Mouse (Mus musculus) kidney, adult 2 months (tissue): ENCODE data around the gene Mtg1. TPM values are rescaled to one million over a fixed set of nuclear protein-coding genes. Genes with fewer than 3 reads are reported as not detected.
"Not testable (repeated sequence)": the region's sequence is repeated elsewhere in the genome, so short reads cannot be mapped to it uniquely, and the experiment has no call there.

Experiments
- DNase-seq: peaks from one replicate; pipeline ENCODE4 v3.0.0; 2021
- H3K27ac ChIP-seq: fragments of 200-500 bp; 2 replicates; pipeline ENCODE4 v1.5.1; 2012; ENCODE audit warnings: low read depth, low read length, control low read depth, inconsistent platforms; ENCODE audit not compliant: insufficient read depth
- H3K27me3 ChIP-seq: fragments of 200-500 bp; replicated peaks from 2 replicates; pipeline ENCODE4 v1.6.1; 2012; ENCODE audit warnings: mild to moderate bottlenecking, moderate library complexity, low read length, inconsistent platforms; ENCODE audit not compliant: control insufficient read depth, insufficient read depth
- H3K36me3 ChIP-seq: fragments of 200-500 bp; 2 replicates; pipeline ENCODE4 v1.6.1; 2012; ENCODE audit warnings: mild to moderate bottlenecking, moderate library complexity, low read length, inconsistent platforms; ENCODE audit not compliant: control insufficient read depth, insufficient read depth
- H3K4me1 ChIP-seq: fragments of 200-500 bp; 2 replicates; pipeline ENCODE4 v1.6.1; 2011; ENCODE audit warnings: low read length; ENCODE audit not compliant: control insufficient read depth, insufficient read depth
- H3K4me3 ChIP-seq: fragments of 200-500 bp; 2 replicates; pipeline ENCODE4 v1.5.1; 2011; ENCODE audit warnings: mild to moderate bottlenecking, low read depth, low read length, control low read depth; ENCODE audit not compliant: insufficient read depth
- CTCF ChIP-seq: fragments of 200-500 bp; conservative IDR thresholded peaks from 2 replicates; pipeline ENCODE4 v1.5.1; 2011; ENCODE audit warnings: low read depth, mild to moderate bottlenecking, control low read depth, low read length, moderate library complexity, mixed read lengths; ENCODE audit not compliant: insufficient read depth, insufficient read length
- POLR2A ChIP-seq: fragments of 200-500 bp; IDR thresholded peaks from one replicate; pipeline ENCODE4 v1.6.1; 2011; ENCODE audit warnings: low read depth, low read length, control low read depth
- WGBS: fragments of 180-500 bp; shearing (Covaris S2); methylation state at CpG from one replicate; pipeline ENCODE4 v1.1.7; 2018; 5-methylcytosine and 5-hydroxymethylcytosine counted together
- polyA plus RNA-seq: library from polyadenylated mRNA; depleted of rRNA; stranded (reverse); fragments of >200 nt; gene quantifications from 2 replicates; pipeline ENCODE4 v1.2.3, GENCODE M21; 2012

The Mtg1 gene
- polyA plus RNA-seq, 1 experiment: 45.1 TPM

- TF ChIP-seq CTCF: no peak
- no peak for TF ChIP-seq POLR2A
- no peak overlapping the region for H3K4me3 ChIP-seq
- no peak overlapping the region for H3K27ac ChIP-seq
- H3K36me3 ChIP-seq: no peaks in the 10 kb centered on the region
- peaks cover 6% of the 10 kb centered on the region; the same call in 1 of the 2 replicates for H3K4me1 ChIP-seq
- 80% methylated on average over 2 of the region's 2 CpGs for WGBS
- no peak for DNase-seq
- H3K27me3 ChIP-seq: no peaks in the 10 kb centered on the region
Observed at GRCm38 (mm10) chr7:140127911-140128310, 9.5 kb upstream of the Mtg1 start.

- not testable (repeated sequence) for H3K27ac ChIP-seq, DNase-seq, H3K36me3 ChIP-seq, H3K4me1 ChIP-seq, H3K4me3 ChIP-seq, H3K27me3 ChIP-seq
- WGBS: 90% methylated on average over 7 of the region's 7 CpGs
Observed at GRCm38 (mm10) chr7:140132184-140132583, 5.2 kb upstream of the Mtg1 start.

- H3K4me1 ChIP-seq, H3K4me3 ChIP-seq, DNase-seq, H3K27ac ChIP-seq, H3K36me3 ChIP-seq, H3K27me3 ChIP-seq: not testable (repeated sequence)
- 97% methylated on average over 5 of the region's 7 CpGs for WGBS
Observed at GRCm38 (mm10) chr7:140134033-140134432, 3.3 kb upstream of the Mtg1 start.

- Histone ChIP-seq H3K27ac (no peak overlapping the region), H3K4me1 (peaks cover 3% of the 10 kb centered on the region; the same call in 1 of the 2 replicates), H3K36me3 (no peaks in the 10 kb centered on the region), H3K4me3 (no peak overlapping the region), H3K27me3 (no peaks in the 10 kb centered on the region)
- WGBS: 91% methylated on average over 5 of the region's 5 CpGs
- no peak for DNase-seq
- no peak for TF ChIP-seq POLR2A
- no peak for TF ChIP-seq CTCF
Observed at GRCm38 (mm10) chr7:140135106-140135770, 2.1 kb upstream of the Mtg1 start.

- peaks cover 3% of the 10 kb centered on the region; the same call in 1 of the 2 replicates for H3K4me1 ChIP-seq
- no peaks in the 10 kb centered on the region for H3K27me3 ChIP-seq
- H3K4me3 ChIP-seq: peak overlapping the region; percentile 89
- no peaks in the 10 kb centered on the region for H3K36me3 ChIP-seq
- WGBS: 0% methylated on average over 8 of the region's 8 CpGs
- no peak for TF ChIP-seq CTCF
- TF ChIP-seq POLR2A: no peak
- peak overlapping the region; percentile 79; the same call in 1 of the 2 replicates for H3K27ac ChIP-seq
- no peak for DNase-seq
Observed at GRCm38 (mm10) chr7:140138021-140138310, 602 bp downstream of the Mtg1 start.

DNA sequence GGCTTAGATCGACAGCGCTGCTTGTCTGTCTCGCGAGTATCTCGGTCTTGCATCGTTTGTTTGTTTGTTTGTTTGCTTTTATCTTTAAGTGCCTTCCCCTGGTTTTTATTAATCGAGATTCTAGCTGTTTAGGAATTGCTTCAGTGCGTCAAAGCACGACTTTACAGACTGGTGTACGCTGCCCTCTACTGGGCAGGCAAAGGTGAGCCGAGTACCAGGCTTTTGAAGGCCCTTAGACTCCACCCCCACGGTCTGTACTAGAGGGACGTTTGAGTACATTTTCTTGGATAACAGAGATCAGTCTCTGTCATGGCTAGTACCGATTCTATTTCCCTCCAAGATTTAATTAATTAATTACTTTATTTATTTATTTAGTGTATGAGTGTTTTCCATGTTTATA, 4.0 kb downstream of the Mtg1 start:
- Histone ChIP-seq H3K27ac (no peak overlapping the region), H3K36me3 (no peaks in the 10 kb centered on the region), H3K4me1 (peaks cover 3% of the 10 kb centered on the region; the same call in 1 of the 2 replicates), H3K27me3 (no peaks in the 10 kb centered on the region), H3K4me3 (no peak overlapping the region)
- DNase-seq: peak; percentile 79
- TF ChIP-seq CTCF (peak; percentile 91), POLR2A (no peak)
- 3% methylated on average over 14 of the region's 14 CpGs for WGBS

- no peak for DNase-seq
- Histone ChIP-seq H3K4me3 (no peak overlapping the region), H3K27me3 (no peaks in the 10 kb centered on the region), H3K27ac (no peak overlapping the region), H3K4me1 (no peaks in the 10 kb centered on the region), H3K36me3 (no peaks in the 10 kb centered on the region; the same call in 1 of the 2 replicates)
- 92% methylated on average over 4 of the region's 4 CpGs for WGBS
- no peak for TF ChIP-seq CTCF
- no peak for TF ChIP-seq POLR2A
Observed at GRCm38 (mm10) chr7:140144550-140144949, 7.2 kb downstream of the Mtg1 start.

GRCm38 (mm10) chr7:140153383-140153782, 16.0 kb downstream of the Mtg1 start:
- Histone ChIP-seq H3K4me1 (no peaks in the 10 kb centered on the region), H3K36me3 (no peaks in the 10 kb centered on the region), H3K27ac (no peak overlapping the region), H3K27me3 (no peaks in the 10 kb centered on the region), H3K4me3 (no peak overlapping the region)
- 8% methylated on average over 28 of the region's 28 CpGs for WGBS
- no peak for TF ChIP-seq CTCF
- no peak for TF ChIP-seq POLR2A
- DNase-seq: no peak
